Mouse (Mus musculus) liver, embryonic 16.5 days (tissue): ENCODE measurements around the gene Sncb. TPM values are rescaled to one million over a fixed set of nuclear protein-coding genes. Genes with fewer than 3 reads are reported as not detected.
A peak's percentile ranks its signal among the peaks of the same experiment; 100 is the strongest.
"Not testable (repeated sequence)": the region's sequence is repeated elsewhere in the genome, so short reads cannot be mapped to it uniquely, and the experiment has no call there.

ENCODE experiments used
- ATAC-seq: fragments of 200-750 bp; cut with Nextera tagmentation; 2 replicates; pipeline ENCODE4 v1.8.0; 2017; ENCODE audit warnings: low read depth, mild to moderate bottlenecking, moderate number of reproducible peaks, moderate library complexity
- H3K27ac ChIP-seq: fragments of 300-500 bp; sonication (generic); 2 replicates; pipeline ENCODE4 v1.5.1; 2014; ENCODE audit warnings: mild to moderate bottlenecking, low read length
- H3K27me3 ChIP-seq: fragments of 300-500 bp; sonication (generic); 2 replicates; pipeline ENCODE4 v1.6.1; 2014; ENCODE audit warnings: low read depth, low read length, mixed read lengths; ENCODE audit not compliant: control insufficient read depth, insufficient read depth
- H3K36me3 ChIP-seq: fragments of 300-500 bp; sonication (generic); 2 replicates; pipeline ENCODE4 v1.6.1; 2014; ENCODE audit warnings: mild to moderate bottlenecking; ENCODE audit not compliant: control insufficient read depth, insufficient read depth
- H3K4me1 ChIP-seq: fragments of 300-500 bp; sonication (generic); 2 replicates; pipeline ENCODE4 v1.6.1; 2014; ENCODE audit warnings: low read depth, low read length, mixed read lengths; ENCODE audit not compliant: control insufficient read depth
- H3K4me2 ChIP-seq: fragments of 300-500 bp; sonication (generic); 2 replicates; pipeline ENCODE4 v1.6.1; 2014; ENCODE audit warnings: low read depth, low read length, mixed read lengths
- H3K4me3 ChIP-seq: fragments of 300-500 bp; sonication (generic); 2 replicates; pipeline ENCODE4 v1.5.1; 2014; ENCODE audit warnings: low read depth, mild to moderate bottlenecking, low read length
- H3K9ac ChIP-seq: fragments of 300-500 bp; sonication (generic); 2 replicates; pipeline ENCODE4 v1.6.1; 2014; ENCODE audit warnings: low read depth, low read length
- H3K9me3 ChIP-seq: fragments of 300-500 bp; sonication (generic); replicated peaks from 2 replicates; pipeline ENCODE4 v1.6.1; 2016; ENCODE audit warnings: low read length; ENCODE audit not compliant: control insufficient read depth
- WGBS: fragments of 180-500 bp; shearing (Covaris S2); extraction: QIAGEN DNeasy Blood & Tissue Kit; methylation state at CpG from one replicate; pipeline ENCODE4 v1.1.7; 2014; ENCODE audit not compliant: insufficient replicate concordance; 5-methylcytosine and 5-hydroxymethylcytosine counted together
- polyA plus RNA-seq: library from polyadenylated mRNA; unstranded; fragments of >200 nt; fragmentation: Nextera tagmentation; extraction: Ambion mirVana; gene quantifications from 2 replicates; pipeline ENCODE4 v1.2.1, GENCODE M21; 2015

The Sncb gene
- polyA plus RNA-seq, 1 experiment from 2014 or later: not detected

DNA sequence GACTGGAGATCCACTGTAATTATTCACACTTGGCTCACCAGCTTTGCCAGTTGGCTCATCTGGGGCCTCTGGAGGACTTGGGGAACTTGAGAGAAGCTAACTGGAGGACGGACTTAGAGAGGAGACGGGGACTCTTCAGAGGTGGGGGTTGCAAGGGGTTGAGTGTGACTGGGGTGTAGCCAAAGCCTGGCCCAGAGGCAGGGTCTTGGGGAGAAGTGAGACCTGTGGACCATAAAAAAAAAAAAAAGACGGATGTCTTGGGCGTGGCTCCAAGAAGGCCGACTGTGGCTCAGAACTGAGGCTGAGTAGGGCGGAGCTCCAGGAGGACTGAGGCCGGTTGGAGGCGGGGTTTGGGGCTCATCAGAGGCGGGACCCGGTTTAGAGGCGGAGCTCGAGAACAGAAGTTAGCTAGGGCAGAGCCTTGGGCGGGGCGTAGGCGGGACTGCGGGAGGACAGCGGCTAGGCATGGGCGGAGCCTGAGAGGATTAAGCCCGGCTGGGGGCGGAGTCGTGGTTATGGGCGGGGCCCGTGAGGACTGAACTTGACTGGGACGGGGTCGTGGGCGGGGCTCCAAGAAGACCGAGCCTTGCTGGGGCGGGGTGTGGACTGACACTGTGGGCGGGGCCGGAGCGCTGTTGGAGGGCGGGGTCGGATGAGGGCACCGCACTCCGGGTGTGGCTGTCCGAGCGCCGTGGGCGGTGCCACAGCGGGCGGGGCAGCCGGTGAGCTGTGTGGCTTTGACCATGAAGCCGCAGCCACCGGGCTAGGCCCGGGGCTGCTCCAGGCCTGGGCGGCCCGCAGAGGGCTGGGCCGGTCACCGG, 22.6 kb upstream of the Sncb start, which contains the start of gene Tspan17:
Tspan17 (plus strand) TSS at position 638 of the 821 bp plus-strand sequence.
- peaks cover 10% of the 10 kb centered on the region; the same call in 1 of the 2 replicates for H3K4me1 ChIP-seq
- no peaks in the 10 kb centered on the region for H3K9me3 ChIP-seq
- H3K9ac ChIP-seq: peak within 1 kb of the TSS; percentile 35; the same call in 1 of the 2 replicates
- WGBS: 1% methylated on average over 49 of the region's 49 CpGs
- H3K27me3 ChIP-seq: peaks cover 26% of the 10 kb centered on the region
- H3K4me2 ChIP-seq: peak within 1 kb of the TSS; percentile 81
- H3K4me3 ChIP-seq: peak within 1 kb of the TSS; percentile 60
- ATAC-seq: peak; percentile 83
- no peak within 1 kb of the TSS for H3K27ac ChIP-seq
- H3K36me3 ChIP-seq: no peaks in the 10 kb centered on the region

DNA sequence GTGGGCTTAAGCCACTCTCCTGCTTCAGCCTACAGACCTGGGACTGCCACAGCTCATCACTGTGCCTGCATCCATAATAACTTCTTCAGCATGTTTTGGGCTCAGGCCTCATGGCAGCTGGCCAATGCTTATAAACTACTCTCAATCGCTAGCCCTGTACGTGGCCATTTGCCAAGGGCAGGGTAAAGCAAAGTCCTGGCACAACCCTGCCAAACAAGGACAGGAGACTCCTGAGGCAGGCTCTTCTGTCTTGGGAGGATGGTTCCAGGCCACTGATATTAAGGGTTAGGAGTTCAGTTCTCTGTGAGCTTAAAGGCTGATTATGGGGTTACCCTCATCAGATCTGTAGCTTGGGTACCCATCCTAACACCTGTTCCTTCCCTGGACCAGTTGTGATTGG, 21.2 kb upstream of the Sncb start:
- not testable (repeated sequence) for ATAC-seq, H3K36me3 ChIP-seq, H3K9me3 ChIP-seq, H3K9ac ChIP-seq, H3K4me2 ChIP-seq, H3K27ac ChIP-seq, H3K4me1 ChIP-seq, H3K4me3 ChIP-seq
- H3K27me3 ChIP-seq: peaks cover 26% of the 10 kb centered on the region
- 59% methylated on average over 2 of the region's 2 CpGs for WGBS

DNA sequence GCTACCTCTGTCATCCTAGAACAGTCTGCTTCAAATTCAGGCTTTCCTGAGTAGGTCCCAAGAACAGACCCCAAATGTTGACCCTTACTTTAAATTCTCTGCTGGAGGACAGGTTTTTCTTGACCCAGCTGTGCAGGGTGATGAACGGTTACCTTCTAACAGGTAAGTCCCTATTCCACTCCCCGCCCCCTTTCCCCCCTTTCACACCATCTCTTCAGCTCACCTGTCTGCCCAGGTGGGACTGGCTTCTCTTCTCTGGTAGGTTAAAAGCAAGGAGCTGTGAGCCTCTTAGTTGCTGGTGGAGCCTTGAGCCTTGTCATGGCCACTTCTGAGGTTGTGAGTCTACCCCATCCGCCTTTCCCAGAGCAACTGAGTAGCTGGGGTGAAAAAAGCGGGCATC, 17.3 kb upstream of the Sncb start, which contains the start of gene Eif4e1b:
Eif4e1b (plus strand) TSS at position 301 of the 400 bp plus-strand sequence.
- no peak for ATAC-seq
- H3K27me3 ChIP-seq: no peaks in the 10 kb centered on the region
- no peak within 1 kb of the TSS for H3K4me3 ChIP-seq
- WGBS: 61% methylated on average over 4 of the region's 4 CpGs
- no peaks in the 10 kb centered on the region for H3K4me1 ChIP-seq
- H3K36me3 ChIP-seq: no peaks in the 10 kb centered on the region
- no peak within 1 kb of the TSS for H3K9ac ChIP-seq
- no peaks in the 10 kb centered on the region for H3K9me3 ChIP-seq
- H3K4me2 ChIP-seq: no peak within 1 kb of the TSS
- H3K27ac ChIP-seq: no peak within 1 kb of the TSS

DNA sequence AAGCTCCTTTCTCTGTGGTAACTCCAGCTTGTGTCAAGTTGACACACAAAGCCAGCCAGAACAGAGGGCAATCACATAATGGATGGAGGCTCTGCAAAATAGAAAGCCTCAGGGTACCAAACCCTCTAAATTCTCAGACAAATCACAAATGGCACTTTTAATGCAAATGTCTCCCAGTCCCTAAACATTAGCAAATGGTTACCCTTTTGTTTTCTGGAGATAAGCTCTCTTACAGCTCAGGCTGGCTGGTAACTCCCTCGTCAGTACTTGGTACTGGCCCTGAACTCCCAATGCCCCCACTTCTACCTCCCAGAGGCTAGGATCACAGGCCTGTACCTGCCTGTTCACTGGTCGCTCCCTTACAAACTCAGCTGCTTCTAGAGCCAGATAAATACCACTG, 16.8 kb upstream of the Sncb start:
- no peaks in the 10 kb centered on the region for H3K9me3 ChIP-seq
- WGBS: 37% methylated on average over 2 of the region's 2 CpGs
- no peak overlapping the region for H3K27ac ChIP-seq
- H3K4me1 ChIP-seq: no peaks in the 10 kb centered on the region
- ATAC-seq: no peak
- no peak overlapping the region for H3K4me3 ChIP-seq
- no peaks in the 10 kb centered on the region for H3K36me3 ChIP-seq
- H3K9ac ChIP-seq: no peak overlapping the region
- H3K27me3 ChIP-seq: no peaks in the 10 kb centered on the region
- no peak overlapping the region for H3K4me2 ChIP-seq

DNA sequence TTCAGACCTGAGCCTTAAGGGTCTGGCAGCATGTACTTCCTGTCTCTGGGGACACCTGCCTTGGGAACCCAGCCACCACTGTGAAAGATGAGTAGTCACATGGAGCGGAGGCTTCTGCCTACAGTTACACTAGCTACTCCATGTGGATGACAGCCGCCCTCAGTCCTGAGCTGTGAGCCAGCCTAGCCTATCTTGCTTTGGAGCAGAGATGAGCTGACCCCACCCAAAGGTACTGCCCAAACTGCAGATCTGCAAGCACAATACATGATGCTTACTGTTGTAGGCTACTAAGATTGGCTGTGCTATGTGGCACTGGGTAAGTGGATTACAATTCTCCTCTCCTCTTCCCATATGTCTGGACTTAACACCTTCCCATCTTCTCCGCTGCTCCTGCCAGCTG, 14.7 kb upstream of the Sncb start:
- no peak overlapping the region for H3K4me2 ChIP-seq
- no peak overlapping the region for H3K27ac ChIP-seq
- H3K4me1 ChIP-seq: no peaks in the 10 kb centered on the region
- H3K36me3 ChIP-seq: no peaks in the 10 kb centered on the region
- H3K9me3 ChIP-seq: no peaks in the 10 kb centered on the region
- ATAC-seq: no peak
- no peak overlapping the region for H3K9ac ChIP-seq
- no peak overlapping the region for H3K4me3 ChIP-seq
- H3K27me3 ChIP-seq: no peaks in the 10 kb centered on the region
- WGBS: 58% methylated on average over 3 of the region's 3 CpGs

DNA sequence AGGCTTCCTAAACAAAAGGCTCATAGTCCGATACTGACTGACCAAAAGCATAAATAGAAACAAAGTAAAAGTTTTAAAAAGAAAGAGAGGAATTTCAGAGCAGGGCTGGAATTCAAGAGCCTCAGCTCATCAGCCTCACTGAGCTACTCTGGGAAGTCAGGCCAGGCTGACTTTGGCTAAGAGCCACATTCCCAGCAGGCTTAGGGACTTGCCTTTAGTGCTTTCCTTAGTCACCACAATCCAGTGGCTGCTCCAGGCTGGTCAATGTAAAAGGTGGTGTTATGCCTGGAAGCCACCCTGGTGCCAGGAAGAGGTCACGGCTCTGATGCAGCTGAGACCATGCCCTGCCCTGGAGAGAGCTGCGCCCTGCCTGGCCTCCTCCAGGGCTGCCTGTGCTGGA, 14.2 kb upstream of the Sncb start:
- no peak overlapping the region for H3K9ac ChIP-seq
- no peaks in the 10 kb centered on the region for H3K9me3 ChIP-seq
- no peaks in the 10 kb centered on the region for H3K27me3 ChIP-seq
- H3K36me3 ChIP-seq: no peaks in the 10 kb centered on the region
- H3K4me3 ChIP-seq: no peak overlapping the region
- no peak overlapping the region for H3K4me2 ChIP-seq
- no peaks in the 10 kb centered on the region for H3K4me1 ChIP-seq
- 64% methylated on average over 3 of the region's 3 CpGs for WGBS
- ATAC-seq: no peak
- no peak overlapping the region for H3K27ac ChIP-seq

DNA sequence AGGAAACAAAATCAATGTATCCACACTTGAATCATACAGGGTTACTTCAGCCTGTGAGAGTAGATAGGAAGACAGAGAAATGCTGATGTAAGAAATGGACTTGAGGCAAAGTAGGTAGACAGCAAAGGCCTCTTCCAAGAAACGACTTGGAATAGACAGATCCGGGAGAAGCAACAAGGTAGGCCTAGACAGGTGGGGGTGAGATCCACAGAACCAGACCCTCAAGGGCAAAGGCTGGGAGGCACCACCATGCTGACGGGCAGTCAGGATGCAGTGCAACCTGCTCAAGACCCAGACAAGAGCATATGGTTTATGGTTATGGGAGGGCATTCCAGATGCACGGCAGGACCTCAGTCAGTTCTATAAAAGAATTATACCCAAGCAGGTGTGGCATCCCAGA, 617 bp upstream of the Sncb start:
- ATAC-seq: no peak
- H3K4me2 ChIP-seq: no peak overlapping the region
- H3K36me3 ChIP-seq: no peaks in the 10 kb centered on the region
- H3K9me3 ChIP-seq: no peaks in the 10 kb centered on the region
- WGBS: 67% methylated on average over 4 of the region's 4 CpGs
- H3K9ac ChIP-seq: no peak overlapping the region
- no peak overlapping the region for H3K27ac ChIP-seq
- H3K4me1 ChIP-seq: no peaks in the 10 kb centered on the region; the same call in 1 of the 2 replicates
- peaks cover 42% of the 10 kb centered on the region for H3K27me3 ChIP-seq
- H3K4me3 ChIP-seq: no peak overlapping the region

DNA sequence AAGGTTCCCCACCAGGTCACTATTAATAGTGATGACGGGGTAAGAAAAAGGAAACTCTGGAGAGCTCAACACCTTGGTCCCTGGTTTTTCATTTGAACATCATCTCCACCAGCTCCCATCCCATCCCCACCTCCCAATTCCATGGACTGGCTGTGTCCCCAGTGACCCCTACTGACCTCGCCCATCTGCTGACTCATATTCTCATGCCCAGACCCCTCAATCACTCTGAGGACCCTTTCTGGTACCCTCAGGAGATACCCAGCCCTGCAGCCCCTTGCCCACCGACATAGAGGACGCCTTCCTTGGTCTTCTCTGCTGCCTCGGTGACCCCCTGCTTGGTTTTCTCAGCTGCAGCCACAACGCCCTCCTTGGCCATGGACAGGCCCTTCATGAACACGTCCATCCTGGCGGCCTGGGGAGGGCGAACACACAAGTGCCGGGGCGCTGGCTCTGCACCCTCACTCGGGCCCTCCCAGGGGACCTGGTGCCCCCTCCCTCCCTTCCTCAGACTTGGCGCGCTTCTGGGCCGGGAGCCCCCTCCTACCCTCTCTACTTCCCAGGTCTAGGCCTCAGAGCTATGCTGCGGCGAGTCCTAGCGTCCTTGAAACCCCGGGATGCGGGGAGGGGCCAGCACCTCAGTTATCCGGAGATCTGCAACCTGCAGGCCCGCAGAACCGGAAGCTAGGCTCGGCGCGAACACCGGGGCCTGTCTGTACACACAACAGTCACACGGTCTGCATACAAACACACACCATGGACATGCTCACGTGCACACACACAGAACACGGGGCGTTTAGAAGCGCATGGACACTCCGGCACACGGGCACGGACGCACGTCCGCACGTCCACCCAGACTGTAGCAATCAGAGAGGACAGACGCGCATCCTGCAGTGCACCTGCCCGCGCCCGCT, 859 bp downstream of the Sncb start:
- H3K9me3 ChIP-seq: no peaks in the 10 kb centered on the region
- H3K36me3 ChIP-seq: no peaks in the 10 kb centered on the region
- H3K27ac ChIP-seq: no peak overlapping the region
- peak overlapping the region; percentile 17; the same call in 1 of the 2 replicates for H3K4me2 ChIP-seq
- WGBS: 4% methylated on average over 44 of the region's 44 CpGs
- peaks cover 44% of the 10 kb centered on the region for H3K27me3 ChIP-seq
- H3K9ac ChIP-seq: no peak overlapping the region
- H3K4me3 ChIP-seq: peak overlapping the region; percentile 16
- H3K4me1 ChIP-seq: no peaks in the 10 kb centered on the region; the same call in 1 of the 2 replicates
- ATAC-seq: no peak
